Mouse (Mus musculus): Measurements from ENCODE around the gene Olfr248. TPM values are rescaled to one million over a fixed set of nuclear protein-coding genes. Genes with fewer than 3 reads are reported as not detected.

Olfr248 gene
- total and polyA plus RNA-seq, 2 experiments from 2014 or later = not detected

DNA sequence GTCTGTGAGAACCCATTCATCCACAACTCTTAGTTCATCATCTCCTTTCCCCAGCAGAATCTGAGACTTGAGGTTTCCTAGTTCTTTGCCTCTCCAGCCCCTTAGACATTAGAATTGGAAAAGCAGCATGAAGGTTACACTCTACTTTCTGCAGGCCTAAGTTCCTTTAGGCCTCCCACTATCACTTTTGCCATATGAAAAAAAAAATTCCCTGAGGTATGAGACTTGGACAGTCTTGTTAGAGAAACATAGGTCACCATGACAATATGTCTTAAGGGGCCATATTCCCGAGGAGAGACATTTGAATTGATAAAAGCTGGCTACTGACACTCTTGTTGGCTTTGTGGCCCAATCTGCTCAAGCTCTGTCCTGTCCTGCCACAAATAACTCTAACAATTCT, 32.9 kb downstream of the Olfr248 start, which contains the start of gene Olfr414:
Gene Olfr414, plus strand, starts transcription at position 301 of the 400 bp plus-strand sequence.
- Histone ChIP-seq H3K27ac (ENCODE audit: low read depth) (no peak within 1 kb of the TSS), H3K27me3 (ENCODE audit: control insufficient read depth, insufficient read depth, low read length) (no peaks in the 10 kb centered on the region), H3K9me3 (replicated peaks; ENCODE audit: control insufficient read depth, low read length) (no peaks in the 10 kb centered on the region), H3K36me3 (replicated peaks; ENCODE audit: control insufficient read depth, insufficient read depth, low read length) (no peaks in the 10 kb centered on the region), H3K4me2 (ENCODE audit: low read depth, low read length) (no peak within 1 kb of the TSS), H3K4me3 (ENCODE audit: low read depth, low read length) (no peak within 1 kb of the TSS), H3K4me1 (ENCODE audit: control insufficient read depth, insufficient read depth) (no peaks in the 10 kb centered on the region), H3K9ac (replicated peaks; ENCODE audit: low read depth, low read length) (no peak within 1 kb of the TSS)
- TF ChIP-seq CTCF (IDR thresholded peaks at IDR 0.05; ENCODE audit: low read depth) (no peak), EP300 (IDR thresholded peaks at IDR 0.05; ENCODE audit: low read depth) (no peak)
- WGBS = 34% methylated on average over 1 of the region's 1 CpGs
- ATAC-seq (ENCODE audit: insufficient read depth, low read depth) (no peak), DNase-seq (ENCODE audit: low spot score) (no peak)

DNA sequence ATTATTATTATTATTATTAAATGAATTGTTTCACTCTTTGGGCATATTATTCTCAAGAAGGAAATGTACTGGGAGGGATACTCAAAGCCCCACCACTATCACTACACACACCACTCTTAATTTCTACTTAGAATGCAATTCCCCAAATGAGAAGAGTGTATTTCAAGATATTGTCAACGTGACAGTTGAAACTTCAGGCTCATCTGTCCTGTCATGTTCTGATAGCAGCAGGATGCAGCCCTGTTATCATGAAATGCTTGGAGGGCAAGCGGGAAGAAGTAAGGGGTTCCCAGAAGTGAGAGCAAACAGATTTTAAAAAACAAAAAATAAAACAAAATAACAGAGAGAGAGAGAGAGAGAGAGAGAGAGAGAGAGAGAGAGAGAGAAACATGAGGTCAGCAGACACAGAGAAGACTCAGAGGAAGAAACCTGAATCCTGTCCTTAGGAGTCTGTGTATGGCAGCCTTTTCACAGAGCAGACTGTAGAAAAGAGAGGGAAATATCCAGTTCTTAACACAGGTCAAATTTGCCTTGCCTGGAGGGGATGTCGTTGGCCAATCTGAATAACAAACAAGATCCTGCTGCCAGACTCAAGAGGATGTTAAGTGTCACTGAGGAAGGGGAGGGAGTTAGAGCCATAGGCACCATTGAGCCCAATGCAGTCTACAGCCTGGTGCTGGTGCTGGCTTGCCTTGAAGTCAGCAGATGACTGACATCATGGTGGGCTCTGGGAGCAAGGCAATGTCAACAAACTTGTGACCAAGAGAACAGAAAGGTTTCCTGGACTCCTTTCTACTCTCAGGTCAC, 35.5 kb downstream of the Olfr248 start:
- Histone ChIP-seq H3K27ac (ENCODE audit: low read depth) (no peak overlapping the region), H3K36me3 (replicated peaks; ENCODE audit: control insufficient read depth, insufficient read depth, low read length) (no peaks in the 10 kb centered on the region), H3K27me3 (ENCODE audit: control insufficient read depth, insufficient read depth, low read length) (no peaks in the 10 kb centered on the region), H3K9ac (replicated peaks; ENCODE audit: low read depth, low read length) (no peak overlapping the region), H3K4me2 (ENCODE audit: low read depth, low read length) (no peak overlapping the region), H3K4me1 (ENCODE audit: control insufficient read depth, insufficient read depth) (no peaks in the 10 kb centered on the region), H3K4me3 (ENCODE audit: low read depth, low read length) (no peak overlapping the region), H3K9me3 (replicated peaks; ENCODE audit: control insufficient read depth, low read length) (no peaks in the 10 kb centered on the region)
- DNase-seq (ENCODE audit: low spot score) (no peak), ATAC-seq (ENCODE audit: insufficient read depth, low read depth) (no peak)
- 39% methylated on average over 3 of the region's 3 CpGs for WGBS
- TF ChIP-seq CTCF (IDR thresholded peaks at IDR 0.05; ENCODE audit: low read depth) = no peak
- TF ChIP-seq EP300 (IDR thresholded peaks at IDR 0.05; ENCODE audit: low read depth) = no peak

DNA sequence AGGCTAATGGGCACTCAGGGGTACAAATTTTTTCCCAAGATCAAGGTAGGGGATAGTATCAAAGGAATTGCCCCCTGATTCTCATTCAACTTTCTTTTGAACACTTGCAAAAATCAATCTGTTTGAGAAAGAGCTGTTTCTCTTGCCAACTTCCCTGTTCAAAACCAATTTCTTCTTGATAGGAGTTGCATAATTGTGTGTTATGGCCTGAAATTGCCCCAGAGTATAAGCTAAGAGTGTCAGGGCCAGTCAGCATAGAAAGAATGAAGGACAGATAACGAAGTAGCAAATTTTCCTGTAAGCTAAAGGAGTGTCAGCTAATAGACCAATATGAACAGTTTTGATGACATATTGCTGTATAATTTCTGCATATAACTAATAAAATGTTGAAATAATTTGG, 36.6 kb downstream of the Olfr248 start:
- no peak overlapping the region for H3K4me2 ChIP-seq (ENCODE audit: low read depth, low read length)
- H3K36me3 ChIP-seq (replicated peaks; ENCODE audit: control insufficient read depth, insufficient read depth, low read length) = no peaks in the 10 kb centered on the region
- H3K9ac ChIP-seq (replicated peaks; ENCODE audit: low read depth, low read length) = no peak overlapping the region
- 71% methylated on average over 1 of the region's 1 CpGs for WGBS
- H3K27me3 ChIP-seq (ENCODE audit: control insufficient read depth, insufficient read depth, low read length) = no peaks in the 10 kb centered on the region
- TF ChIP-seq EP300 (IDR thresholded peaks at IDR 0.05; ENCODE audit: low read depth) (no peak), CTCF (IDR thresholded peaks at IDR 0.05; ENCODE audit: low read depth) (no peak)
- no peak for DNase-seq (ENCODE audit: low spot score)
- H3K4me3 ChIP-seq (ENCODE audit: low read depth, low read length) = no peak overlapping the region
- no peak for ATAC-seq (ENCODE audit: insufficient read depth, low read depth)
- H3K9me3 ChIP-seq (replicated peaks; ENCODE audit: control insufficient read depth, low read length) = no peaks in the 10 kb centered on the region
- no peak overlapping the region for H3K27ac ChIP-seq (ENCODE audit: low read depth)
- no peaks in the 10 kb centered on the region for H3K4me1 ChIP-seq (ENCODE audit: control insufficient read depth, insufficient read depth)

DNA sequence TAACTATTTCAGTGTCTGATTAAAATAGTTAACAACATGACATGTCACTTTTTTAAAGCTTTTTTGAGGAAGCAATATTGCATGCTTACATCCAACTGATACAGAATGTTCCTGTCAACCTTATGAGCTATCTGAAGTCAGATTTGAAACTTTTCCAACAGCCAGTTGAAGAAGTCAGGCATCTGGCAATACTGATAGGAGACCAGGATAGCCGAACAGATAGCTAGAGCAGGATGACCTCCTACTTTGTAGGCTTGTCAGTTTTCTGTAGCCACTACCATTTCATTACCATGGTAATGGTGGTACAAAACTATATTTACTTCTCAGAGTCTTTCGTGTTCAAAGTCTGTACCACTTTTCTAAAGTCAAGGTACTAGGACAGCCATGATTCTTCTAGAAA, 37.6 kb downstream of the Olfr248 start:
- H3K27ac ChIP-seq (ENCODE audit: low read depth) = no peak overlapping the region
- no peak for TF ChIP-seq CTCF (IDR thresholded peaks at IDR 0.05; ENCODE audit: low read depth)
- no peak for TF ChIP-seq EP300 (IDR thresholded peaks at IDR 0.05; ENCODE audit: low read depth)
- DNase-seq (ENCODE audit: low spot score) = no peak
- no peak overlapping the region for H3K4me2 ChIP-seq (ENCODE audit: low read depth, low read length)
- H3K36me3 ChIP-seq (replicated peaks; ENCODE audit: control insufficient read depth, insufficient read depth, low read length) = no peaks in the 10 kb centered on the region
- 70% methylated on average over 2 of the region's 2 CpGs for WGBS
- ATAC-seq (ENCODE audit: insufficient read depth, low read depth) = no peak
- H3K27me3 ChIP-seq (ENCODE audit: control insufficient read depth, insufficient read depth, low read length) = no peaks in the 10 kb centered on the region
- no peak overlapping the region for H3K9ac ChIP-seq (replicated peaks; ENCODE audit: low read depth, low read length)
- no peak overlapping the region for H3K4me3 ChIP-seq (ENCODE audit: low read depth, low read length)
- H3K4me1 ChIP-seq (ENCODE audit: control insufficient read depth, insufficient read depth) = no peaks in the 10 kb centered on the region
- no peaks in the 10 kb centered on the region for H3K9me3 ChIP-seq (replicated peaks; ENCODE audit: control insufficient read depth, low read length)

DNA sequence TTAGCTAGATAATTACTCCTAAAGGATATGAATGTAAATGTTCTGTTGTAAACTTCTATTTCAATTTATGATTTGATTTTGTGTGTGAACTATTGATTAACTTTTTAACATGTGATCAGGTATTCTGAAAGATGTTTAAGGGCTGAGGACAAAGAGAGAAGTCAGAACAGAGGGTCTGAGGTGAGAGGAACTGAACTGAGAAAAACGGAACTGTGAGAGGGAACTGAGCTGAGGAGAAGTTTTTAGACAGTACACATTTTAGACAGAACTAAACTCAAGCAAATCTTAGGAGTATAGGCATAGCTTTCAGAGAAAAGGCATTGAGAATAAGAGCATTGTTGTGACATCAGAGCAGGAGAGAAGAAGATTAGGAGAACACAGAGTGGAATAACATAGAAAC, 43.3 kb downstream of the Olfr248 start:
- no peak overlapping the region for H3K9ac ChIP-seq (replicated peaks; ENCODE audit: low read depth, low read length)
- H3K4me1 ChIP-seq (ENCODE audit: control insufficient read depth, insufficient read depth) = no peaks in the 10 kb centered on the region
- H3K4me2 ChIP-seq (ENCODE audit: low read depth, low read length) = no peak overlapping the region
- no peak for DNase-seq (ENCODE audit: low spot score)
- no peaks in the 10 kb centered on the region for H3K36me3 ChIP-seq (replicated peaks; ENCODE audit: control insufficient read depth, insufficient read depth, low read length)
- no peak overlapping the region for H3K4me3 ChIP-seq (ENCODE audit: low read depth, low read length)
- TF ChIP-seq CTCF (IDR thresholded peaks at IDR 0.05; ENCODE audit: low read depth) (no peak), EP300 (IDR thresholded peaks at IDR 0.05; ENCODE audit: low read depth) (no peak)
- H3K27me3 ChIP-seq (ENCODE audit: control insufficient read depth, insufficient read depth, low read length) = no peaks in the 10 kb centered on the region
- ATAC-seq (ENCODE audit: insufficient read depth, low read depth) = no peak
- H3K9me3 ChIP-seq (replicated peaks; ENCODE audit: control insufficient read depth, low read length) = no peaks in the 10 kb centered on the region
- WGBS = 50% methylated on average over 1 of the region's 1 CpGs
- H3K27ac ChIP-seq (ENCODE audit: low read depth) = no peak overlapping the region

Other genes starting within 250 kb of the Olfr248 start
- gene Olfr420, start 235.4 kb upstream of the Olfr248 start, total RNA-seq (2014; rRNA removed; ENCODE audit: low replicate concordance) = not detected in 2 replicates
- gene Olfr420, start 235.4 kb upstream of the Olfr248 start, polyA plus RNA-seq (2015; fragmentation: Nextera tagmentation; extraction: Ambion mirVana) = not detected in 2 replicates
- gene Spta1, start 218.3 kb upstream of the Olfr248 start, total RNA-seq (2014; rRNA removed; ENCODE audit: low replicate concordance) = 1.9 and 3.7 TPM in 2 replicates
- 1.3 and 1.5 TPM in 2 replicates for gene Spta1, start 218.3 kb upstream of the Olfr248 start, polyA plus RNA-seq (2015; fragmentation: Nextera tagmentation; extraction: Ambion mirVana)
- not detected in 2 replicates for gene Olfr419, start 139.0 kb upstream of the Olfr248 start, total RNA-seq (2014; rRNA removed; ENCODE audit: low replicate concordance)
- not detected in 2 replicates for gene Olfr419, start 139.0 kb upstream of the Olfr248 start, polyA plus RNA-seq (2015; fragmentation: Nextera tagmentation; extraction: Ambion mirVana)
- not detected in 2 replicates for gene Mptx1, start 60.5 kb upstream of the Olfr248 start, total RNA-seq (2014; rRNA removed; ENCODE audit: low replicate concordance)
- not detected in 2 replicates for gene Mptx1, start 60.5 kb upstream of the Olfr248 start, polyA plus RNA-seq (2015; fragmentation: Nextera tagmentation; extraction: Ambion mirVana)
- gene Olfr417, start 25.9 kb upstream of the Olfr248 start, total RNA-seq (2014; rRNA removed; ENCODE audit: low replicate concordance) = not detected in 2 replicates
- gene Olfr417, start 25.9 kb upstream of the Olfr248 start, polyA plus RNA-seq (2015; fragmentation: Nextera tagmentation; extraction: Ambion mirVana) = not detected in 2 replicates
- not detected in 2 replicates for gene Olfr414, start 33.0 kb downstream of the Olfr248 start, total RNA-seq (2014; rRNA removed; ENCODE audit: low replicate concordance)
- not detected in 2 replicates for gene Olfr414, start 33.0 kb downstream of the Olfr248 start, polyA plus RNA-seq (2015; fragmentation: Nextera tagmentation; extraction: Ambion mirVana)
- gene Olfr220, start 51.0 kb downstream of the Olfr248 start, total RNA-seq (2014; rRNA removed; ENCODE audit: low replicate concordance) = not detected in 2 replicates
- gene Olfr220, start 51.0 kb downstream of the Olfr248 start, polyA plus RNA-seq (2015; fragmentation: Nextera tagmentation; extraction: Ambion mirVana) = not detected in 2 replicates
- gene Fmn2, start 110.8 kb downstream of the Olfr248 start, total RNA-seq (2014; rRNA removed; ENCODE audit: low replicate concordance) = 0.27 TPM in 1 of 2 replicates, not detected in the other
- 0.07 and 0.10 TPM in 2 replicates for gene Fmn2, start 110.8 kb downstream of the Olfr248 start, polyA plus RNA-seq (2015; fragmentation: Nextera tagmentation; extraction: Ambion mirVana)